Mouse (Mus musculus) embryonic facial prominence, embryonic 15.5 days (tissue): ENCODE measurements around the gene Gm28305. TPM values are rescaled to one million over a fixed set of nuclear protein-coding genes. Genes with fewer than 3 reads are reported as not detected.
A peak's percentile ranks its signal among the peaks of the same experiment; 100 is the strongest.

ENCODE experiments used
- ATAC-seq: fragments of 200-750 bp; cut with Nextera tagmentation; 2 replicates; pipeline ENCODE4 v1.8.0; 2017; ENCODE audit warnings: low read depth, moderate TSS enrichment; ENCODE audit not compliant: insufficient number of reproducible peaks, low FRiP score, low TSS enrichment
- H3K27ac ChIP-seq: fragments of 300-500 bp; sonication (generic); replicated peaks from 2 replicates; pipeline ENCODE4 v1.5.1; 2015; ENCODE audit warnings: mild to moderate bottlenecking, inconsistent platforms
- H3K27me3 ChIP-seq: fragments of 300-500 bp; sonication (generic); 2 replicates; pipeline ENCODE4 v1.6.1; 2015; ENCODE audit warnings: inconsistent platforms
- H3K36me3 ChIP-seq: fragments of 300-500 bp; sonication (generic); 2 replicates; pipeline ENCODE4 v1.6.1; 2015; ENCODE audit warnings: mild to moderate bottlenecking, inconsistent platforms
- H3K4me1 ChIP-seq: fragments of 300-500 bp; sonication (generic); 2 replicates; pipeline ENCODE4 v1.6.1; 2015; ENCODE audit warnings: inconsistent platforms
- H3K4me2 ChIP-seq: fragments of 300-500 bp; sonication (generic); replicated peaks from 2 replicates; pipeline ENCODE4 v1.6.1; 2015; ENCODE audit warnings: mild to moderate bottlenecking, inconsistent platforms
- H3K4me3 ChIP-seq: fragments of 300-500 bp; sonication (generic); replicated peaks from 2 replicates; pipeline ENCODE4 v1.5.1; 2015; ENCODE audit warnings: mild to moderate bottlenecking, inconsistent platforms
- H3K9ac ChIP-seq: fragments of 300-500 bp; sonication (generic); 2 replicates; pipeline ENCODE4 v1.6.1; 2015; ENCODE audit warnings: inconsistent platforms
- H3K9me3 ChIP-seq: fragments of 300-500 bp; sonication (generic); replicated peaks from 2 replicates; pipeline ENCODE4 v1.6.1; 2016; ENCODE audit warnings: inconsistent platforms
- WGBS: fragments of 180-500 bp; shearing (Covaris S2); methylation state at CpG from one replicate; pipeline ENCODE4 v1.1.7; 2015; 5-methylcytosine and 5-hydroxymethylcytosine counted together
- polyA plus RNA-seq: library from polyadenylated mRNA; unstranded; fragments of >200 nt; fragmentation: Nextera tagmentation; extraction: Ambion mirVana; gene quantifications from 2 replicates; pipeline ENCODE4 v1.2.1, GENCODE M21; 2015

The Gm28305 gene
- polyA plus RNA-seq, 1 experiment from 2014 or later = not detected

DNA sequence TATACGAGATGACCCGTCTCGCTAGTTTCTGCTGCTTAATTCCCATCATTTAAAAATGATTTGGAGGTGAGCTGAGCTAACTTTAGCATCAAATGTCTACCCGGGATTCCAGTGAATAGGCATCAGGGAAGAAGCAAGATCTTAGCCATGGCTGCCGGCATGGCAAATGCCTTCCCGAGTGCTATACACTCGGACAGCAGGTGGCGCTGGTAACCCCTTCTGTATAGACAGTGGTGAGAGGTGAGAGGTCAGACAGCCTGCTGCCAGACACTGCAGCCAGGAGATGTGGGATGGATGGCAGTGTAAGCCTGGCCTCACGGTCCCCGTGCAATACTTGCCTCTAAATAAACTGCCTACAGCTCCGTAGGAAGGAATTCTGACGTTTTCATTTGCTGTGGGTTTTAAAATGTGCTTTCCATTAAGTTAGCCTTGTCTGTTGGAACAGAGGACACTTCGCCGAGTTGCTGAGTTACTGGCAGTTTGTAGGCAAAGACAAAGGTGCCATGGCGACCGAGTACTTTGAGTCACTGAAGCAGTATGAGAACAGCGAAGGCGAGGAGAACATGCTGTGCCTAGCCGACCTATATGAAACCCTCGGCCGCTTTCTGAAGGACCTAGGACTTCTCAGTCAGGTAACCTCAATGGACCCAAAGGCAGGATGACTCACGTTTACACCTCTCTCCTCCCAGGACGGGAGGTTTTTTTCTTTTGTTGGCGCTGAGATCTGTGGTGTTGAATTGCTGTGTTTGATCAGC, 5.0 kb upstream of the Gm28305 start:
- H3K4me2 ChIP-seq = no peak overlapping the region
- no peak for ATAC-seq
- H3K9me3 ChIP-seq = no peaks in the 10 kb centered on the region
- H3K4me3 ChIP-seq = no peak overlapping the region
- H3K4me1 ChIP-seq = no peaks in the 10 kb centered on the region
- no peak overlapping the region for H3K27ac ChIP-seq
- 45% methylated on average over 24 of the region's 24 CpGs for WGBS
- no peaks in the 10 kb centered on the region for H3K27me3 ChIP-seq
- peaks cover 49% of the 10 kb centered on the region for H3K36me3 ChIP-seq
- no peak overlapping the region for H3K9ac ChIP-seq

GRCm38 (mm10) chr9:104038266-104038665, 2.2 kb upstream of the Gm28305 start:
- ATAC-seq = no peak
- no peak overlapping the region for H3K4me3 ChIP-seq
- H3K4me2 ChIP-seq = no peak overlapping the region
- H3K4me1 ChIP-seq = no peaks in the 10 kb centered on the region
- H3K27ac ChIP-seq = no peak overlapping the region
- no peaks in the 10 kb centered on the region for H3K27me3 ChIP-seq
- no peaks in the 10 kb centered on the region for H3K9me3 ChIP-seq
- H3K36me3 ChIP-seq = peaks cover 49% of the 10 kb centered on the region
- H3K9ac ChIP-seq = no peak overlapping the region
- WGBS = 86% methylated on average over 13 of the region's 13 CpGs

DNA sequence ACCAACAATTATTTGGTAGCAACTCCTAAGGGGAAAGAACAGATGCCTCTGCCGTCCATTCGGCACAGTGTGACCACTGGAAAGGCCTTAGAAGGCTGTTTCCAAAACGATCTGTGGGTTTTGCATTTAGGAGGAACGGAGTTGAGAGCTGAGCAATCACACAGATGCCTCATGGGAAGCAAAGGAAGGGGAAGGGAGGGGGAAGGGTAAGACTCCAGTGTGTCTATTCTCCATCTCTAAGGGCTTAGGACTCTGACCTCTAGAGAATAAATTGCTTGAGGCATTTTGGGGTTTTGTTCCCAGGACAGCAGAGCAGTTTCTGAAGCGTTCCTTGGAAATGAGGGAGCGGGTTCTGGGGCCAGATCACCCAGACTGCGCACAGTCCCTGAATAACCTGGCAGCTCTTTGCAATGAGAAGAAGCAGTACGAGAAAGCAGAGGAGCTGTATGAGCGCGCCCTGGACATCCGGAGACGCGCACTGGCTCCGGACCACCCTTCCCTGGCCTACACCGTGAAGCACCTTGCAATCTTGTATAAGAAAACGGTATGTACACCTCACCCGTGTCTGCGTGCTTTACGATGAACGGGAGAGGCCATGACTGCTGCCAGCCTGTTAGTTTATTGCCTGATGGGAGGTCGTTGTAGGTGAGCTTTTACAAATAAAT, 1.3 kb upstream of the Gm28305 start:
- H3K9me3 ChIP-seq = no peaks in the 10 kb centered on the region
- no peaks in the 10 kb centered on the region for H3K27me3 ChIP-seq
- no peak overlapping the region for H3K27ac ChIP-seq
- WGBS = 85% methylated on average over 21 of the region's 21 CpGs
- H3K4me1 ChIP-seq = no peaks in the 10 kb centered on the region
- ATAC-seq = no peak
- H3K4me2 ChIP-seq = no peak overlapping the region
- H3K36me3 ChIP-seq = peaks cover 48% of the 10 kb centered on the region
- H3K9ac ChIP-seq = no peak overlapping the region
- no peak overlapping the region for H3K4me3 ChIP-seq

DNA sequence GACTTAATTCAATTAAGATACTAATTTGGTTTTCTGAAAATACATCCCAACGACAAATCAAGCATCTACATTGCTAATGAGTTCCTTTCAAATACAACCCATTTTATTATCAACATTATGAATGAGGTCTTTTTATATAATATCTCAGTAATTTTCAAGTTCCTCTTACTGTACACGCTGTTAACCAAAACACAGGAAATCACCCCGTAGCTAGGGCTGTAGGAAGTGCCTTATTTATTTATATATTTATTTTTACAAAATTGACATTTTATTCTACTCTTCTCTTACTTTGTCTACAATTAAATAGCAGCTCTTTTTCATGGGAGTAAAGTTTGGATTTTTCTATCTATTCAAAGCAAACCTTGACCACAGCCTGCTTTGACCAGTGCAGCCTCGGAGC, 720 bp upstream of the Gm28305 start:
- Histone ChIP-seq H3K4me2 (no peak overlapping the region), H3K4me1 (no peaks in the 10 kb centered on the region), H3K4me3 (no peak overlapping the region), H3K9ac (no peak overlapping the region), H3K9me3 (no peaks in the 10 kb centered on the region), H3K27ac (no peak overlapping the region), H3K36me3 (peaks cover 42% of the 10 kb centered on the region), H3K27me3 (no peaks in the 10 kb centered on the region)
- 78% methylated on average over 4 of the region's 4 CpGs for WGBS
- no peak for ATAC-seq

- Histone ChIP-seq H3K4me2 (no peak overlapping the region), H3K4me3 (no peak overlapping the region), H3K27ac (no peak overlapping the region), H3K9ac (no peak overlapping the region), H3K36me3 (peaks cover 32% of the 10 kb centered on the region), H3K27me3 (no peaks in the 10 kb centered on the region), H3K4me1 (no peaks in the 10 kb centered on the region), H3K9me3 (no peaks in the 10 kb centered on the region)
- 91% methylated on average over 4 of the region's 4 CpGs for WGBS
- ATAC-seq = no peak
These were observed 3.2 kb downstream of the Gm28305 start for GRCm38 (mm10) chr9:104043676-104044075.

GRCm38 (mm10) chr9:104051028-104051427, 10.6 kb downstream of the Gm28305 start:
- peaks cover 84% of the 10 kb centered on the region for H3K36me3 ChIP-seq
- H3K9ac ChIP-seq = no peak overlapping the region
- no peak overlapping the region for H3K4me2 ChIP-seq
- no peak overlapping the region for H3K27ac ChIP-seq
- no peak for ATAC-seq
- H3K27me3 ChIP-seq = no peaks in the 10 kb centered on the region
- H3K4me3 ChIP-seq = no peak overlapping the region
- WGBS = 90% methylated on average over 6 of the region's 6 CpGs
- no peaks in the 10 kb centered on the region for H3K9me3 ChIP-seq
- H3K4me1 ChIP-seq = no peaks in the 10 kb centered on the region

DNA sequence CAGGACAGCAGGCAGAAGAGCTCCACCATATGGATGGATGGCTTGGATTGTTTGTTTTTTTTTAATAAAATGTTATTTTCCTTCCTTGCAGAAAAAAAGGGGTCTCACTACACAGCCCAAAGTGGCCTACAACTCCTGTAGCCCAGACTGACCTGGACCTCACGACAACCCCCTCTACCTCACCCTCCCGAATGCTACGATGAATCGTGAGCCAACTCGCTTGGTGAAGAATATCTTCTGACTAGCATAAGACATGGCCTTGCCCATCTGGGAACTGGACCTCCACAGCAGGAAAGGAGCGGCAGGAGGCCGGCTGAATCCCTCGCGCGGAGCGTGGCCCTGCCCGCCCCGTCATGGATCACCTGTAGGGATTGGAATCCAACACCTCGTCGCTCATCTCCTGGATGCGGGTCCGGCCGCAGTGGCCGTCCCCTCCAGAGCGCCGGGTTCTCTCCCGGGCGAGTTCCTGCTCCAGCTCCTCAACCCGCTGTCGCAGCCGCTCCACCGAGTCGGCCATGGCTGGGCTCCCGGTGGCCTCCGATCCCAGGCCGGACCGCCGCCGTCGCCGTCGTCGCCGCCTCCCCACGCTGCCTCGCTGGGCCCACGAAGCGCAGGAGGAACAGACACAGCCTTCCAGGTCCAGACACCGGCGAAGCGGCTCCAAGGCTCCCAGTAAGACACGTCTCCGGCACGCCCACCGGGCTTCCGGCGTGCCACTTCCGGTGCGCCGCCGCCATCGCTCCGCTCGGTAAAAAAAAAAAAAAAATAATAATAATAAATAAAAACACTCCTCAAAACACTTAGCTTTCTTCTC, 22.2 kb downstream of the Gm28305 start, which contains the start of gene Uba5:
TSS of gene Uba5 (minus strand) at position 705 of the 814 bp plus-strand sequence.
- under 1% methylated on average over 59 of the region's 59 CpGs for WGBS
- peak; percentile 78; the same call in 1 of the 2 replicates for ATAC-seq
- H3K4me1 ChIP-seq = peaks cover 19% of the 10 kb centered on the region

GRCm38 (mm10) chr9:104063244-104063961, 22.9 kb downstream of the Gm28305 start, which contains the start of gene Acad11:
Gene Acad11, plus strand, starts transcription at chr9:104063377.
- H3K4me3 ChIP-seq = peak within 1 kb of the TSS; percentile 100
- H3K27ac ChIP-seq = peak within 1 kb of the TSS; percentile 80
- peak within 1 kb of the TSS; percentile 89 for H3K4me2 ChIP-seq
- H3K9ac ChIP-seq = peak within 1 kb of the TSS; percentile 97
- WGBS = 0% methylated on average over 29 of the region's 30 CpGs
- ATAC-seq = peak; percentile 93
- no peaks in the 10 kb centered on the region for H3K27me3 ChIP-seq
- H3K9me3 ChIP-seq = no peaks in the 10 kb centered on the region
- H3K36me3 ChIP-seq = peaks cover 16% of the 10 kb centered on the region
- peaks cover 19% of the 10 kb centered on the region for H3K4me1 ChIP-seq

More for the DNA sequence above, 22.2 kb downstream of the Gm28305 start, which contains the start of gene Uba5:
- Histone ChIP-seq H3K4me2 (peak within 1 kb of the TSS; percentile 89), H3K27ac (peak within 1 kb of the TSS; percentile 80), H3K4me3 (peak within 1 kb of the TSS; percentile 100), H3K9me3 (no peaks in the 10 kb centered on the region), H3K36me3 (peaks cover 21% of the 10 kb centered on the region), H3K9ac (peak within 1 kb of the TSS; percentile 97), H3K27me3 (no peaks in the 10 kb centered on the region)

- H3K9ac ChIP-seq = no peak overlapping the region
- peaks cover 11% of the 10 kb centered on the region for H3K36me3 ChIP-seq
- H3K4me3 ChIP-seq = no peak overlapping the region
- WGBS = 26% methylated on average over 1 of the region's 1 CpGs
- H3K4me2 ChIP-seq = no peak overlapping the region
- peaks cover 19% of the 10 kb centered on the region for H3K4me1 ChIP-seq
- no peak for ATAC-seq
- no peak overlapping the region for H3K27ac ChIP-seq
- H3K27me3 ChIP-seq = no peaks in the 10 kb centered on the region
- H3K9me3 ChIP-seq = no peaks in the 10 kb centered on the region
These were observed 24.1 kb downstream of the Gm28305 start for GRCm38 (mm10) chr9:104064571-104064970.

DNA sequence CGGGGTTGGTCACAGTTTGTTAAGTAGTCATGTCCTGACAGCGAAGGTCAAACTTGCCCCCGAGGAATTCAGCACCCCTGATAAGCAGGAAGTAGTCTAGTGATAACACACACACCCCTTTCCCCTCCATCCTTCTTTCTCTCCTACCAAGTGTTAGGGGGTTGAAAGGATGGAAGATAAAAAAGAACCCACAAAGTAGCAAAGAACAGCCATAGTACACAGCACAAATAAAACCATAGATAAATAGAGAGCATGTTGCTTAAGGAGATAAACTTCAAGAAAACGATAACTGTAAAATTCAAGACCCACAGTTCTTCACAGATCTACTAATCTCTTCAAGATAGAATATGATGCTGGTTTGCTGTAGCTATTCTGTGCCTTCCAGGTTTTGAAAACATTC, 29.8 kb downstream of the Gm28305 start:
- WGBS = 84% methylated on average over 4 of the region's 4 CpGs
- Histone ChIP-seq H3K27ac (no peak overlapping the region), H3K4me2 (no peak overlapping the region), H3K27me3 (no peaks in the 10 kb centered on the region), H3K4me1 (no peaks in the 10 kb centered on the region), H3K9me3 (no peaks in the 10 kb centered on the region), H3K36me3 (no peaks in the 10 kb centered on the region), H3K4me3 (no peak overlapping the region), H3K9ac (no peak overlapping the region)
- ATAC-seq = no peak
